Mouse (Mus musculus) thymus, postnatal 0 days (tissue): ENCODE results near the gene Trappc11. TPM values are rescaled to one million over a fixed set of nuclear protein-coding genes. Genes with fewer than 3 reads are reported as not detected.
"Not testable (repeated sequence)": the region's sequence is repeated elsewhere in the genome, so short reads cannot be mapped to it uniquely, and the experiment has no call there.

ENCODE experiments used
- DNase-seq: peaks from one replicate; pipeline ENCODE4 v3.0.0-alpha.2; 2015; ENCODE audit warnings: low spot score
- polyA plus RNA-seq: library from polyadenylated mRNA; unstranded; fragments of >200 nt; fragmentation: Nextera tagmentation; extraction: Ambion mirVana; gene quantifications from 2 replicates; pipeline ENCODE4 v1.2.1, GENCODE M21; 2015

The Trappc11 gene
- polyA plus RNA-seq, 1 experiment from 2014 or later, result 26.5 TPM

DNA sequence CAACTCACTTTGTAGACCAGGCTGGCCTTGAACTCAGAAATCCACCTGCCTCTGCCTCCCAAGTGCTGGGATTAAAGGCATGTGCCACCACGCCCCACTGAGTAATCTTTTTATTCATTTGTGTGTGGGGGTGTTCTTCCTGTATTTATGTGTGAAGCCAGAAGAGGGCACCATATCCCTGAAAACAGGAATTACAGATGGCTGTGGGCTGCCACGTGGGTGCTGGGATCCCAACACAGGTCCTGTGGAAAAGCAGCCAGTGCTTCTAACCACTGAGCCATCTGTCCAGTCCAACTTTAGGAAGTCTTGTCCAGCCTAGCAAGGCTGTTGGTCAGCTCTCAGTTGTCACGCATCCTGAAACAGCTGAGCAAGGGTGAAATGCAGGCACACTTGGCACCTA lies 46.0 kb downstream of the Trappc11 start:
- no peak for DNase-seq

DNA sequence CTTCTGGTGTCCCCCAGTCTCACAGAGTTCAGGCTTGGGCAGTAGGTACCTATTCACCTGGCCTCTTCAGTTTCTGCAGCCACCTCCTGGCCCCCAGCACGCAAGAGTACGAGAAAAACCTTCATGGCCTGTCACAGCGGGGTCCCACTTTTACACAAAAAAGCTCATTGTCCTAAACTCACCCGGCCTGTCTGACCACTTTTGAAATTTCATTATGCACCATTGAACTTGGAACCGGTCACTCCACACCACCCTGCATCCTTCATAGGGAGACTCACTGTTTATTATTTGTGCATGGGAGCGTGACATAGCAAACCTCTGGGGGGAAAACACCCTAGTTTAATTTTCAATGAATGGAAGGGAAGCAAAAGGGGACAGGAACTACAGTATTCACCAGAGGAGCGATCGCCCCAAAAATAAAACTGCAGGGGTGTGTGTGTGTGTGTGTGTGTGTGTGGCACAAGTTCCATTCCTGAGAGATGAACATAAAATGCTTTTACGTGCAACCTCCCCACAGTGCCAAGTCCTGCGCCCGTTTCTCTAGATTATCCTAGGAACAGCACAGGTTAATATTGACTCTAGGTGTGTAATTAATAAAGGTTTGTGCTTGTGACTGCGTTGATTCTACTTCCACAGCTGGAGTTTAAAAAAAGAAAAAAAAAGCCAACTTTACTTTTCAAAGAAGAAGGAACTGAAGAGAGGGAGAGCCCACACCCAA lies 50.8 kb downstream of the Trappc11 start:
- no peak for DNase-seq

DNA sequence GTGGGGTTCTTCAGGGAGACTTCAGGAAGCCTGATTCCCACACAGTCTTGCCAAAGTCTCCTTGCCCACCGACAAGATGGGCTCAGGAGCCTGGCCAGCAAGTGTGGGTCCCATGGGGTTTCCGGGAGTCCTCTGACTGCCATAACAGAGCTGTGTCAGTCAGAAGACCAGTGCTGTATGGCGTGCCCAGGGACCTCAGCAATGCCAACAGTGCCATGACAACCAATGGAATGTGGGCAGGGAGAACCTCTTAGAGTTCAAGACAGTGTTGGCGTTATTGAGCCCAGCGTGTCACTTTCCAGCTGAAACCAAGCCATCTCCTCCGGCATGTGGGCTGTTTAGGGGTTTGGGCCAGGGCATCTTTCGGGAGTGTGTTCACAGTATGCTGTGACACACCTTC lies 53.2 kb downstream of the Trappc11 start:
- DNase-seq, result no peak

DNA sequence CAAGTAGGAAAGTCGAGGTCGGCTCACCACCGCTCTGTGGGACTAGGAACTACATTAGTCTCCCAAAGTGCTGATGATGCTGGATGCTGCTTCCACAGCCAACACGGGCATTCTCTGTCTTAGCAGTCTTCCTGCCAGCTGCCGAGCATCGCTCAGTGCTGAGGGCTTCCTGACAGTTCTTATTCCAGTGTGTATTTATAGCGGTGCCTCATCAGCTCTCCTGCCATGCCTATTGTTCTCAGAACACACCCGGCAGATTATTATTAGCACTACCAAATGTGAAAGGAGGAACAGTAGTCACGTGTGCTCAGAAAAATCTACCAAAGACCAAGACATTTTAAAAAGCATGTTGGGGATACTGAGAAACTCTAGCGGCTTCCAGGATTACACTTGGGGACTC lies 71.6 kb downstream of the Trappc11 start:
- DNase-seq, result no peak

DNA sequence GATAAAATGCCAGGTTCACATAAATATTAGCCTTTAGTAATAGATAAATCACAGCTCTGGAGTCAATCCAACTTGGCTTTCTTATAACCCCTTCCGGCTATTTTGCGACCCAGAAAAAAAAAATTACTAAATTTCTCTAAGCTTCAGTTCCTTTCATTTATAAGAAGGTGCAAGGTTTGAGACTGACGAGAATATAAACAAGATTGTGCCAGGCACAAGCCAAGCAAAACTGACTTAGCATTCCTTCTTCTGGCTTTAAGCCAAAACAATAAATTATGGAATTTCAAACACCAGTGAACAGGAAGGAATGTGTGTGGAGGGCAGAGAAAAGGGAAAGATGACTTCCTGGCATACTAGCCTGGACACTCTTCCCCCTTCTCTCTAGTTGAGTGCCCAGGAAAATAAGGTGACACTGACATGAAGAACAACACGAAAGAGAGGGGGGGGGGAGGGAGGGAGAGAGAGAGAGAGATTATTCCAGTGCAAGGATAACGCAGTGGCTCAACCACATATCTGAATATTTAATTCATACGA lies 74.0 kb downstream of the Trappc11 start:
- no peak for DNase-seq

DNA sequence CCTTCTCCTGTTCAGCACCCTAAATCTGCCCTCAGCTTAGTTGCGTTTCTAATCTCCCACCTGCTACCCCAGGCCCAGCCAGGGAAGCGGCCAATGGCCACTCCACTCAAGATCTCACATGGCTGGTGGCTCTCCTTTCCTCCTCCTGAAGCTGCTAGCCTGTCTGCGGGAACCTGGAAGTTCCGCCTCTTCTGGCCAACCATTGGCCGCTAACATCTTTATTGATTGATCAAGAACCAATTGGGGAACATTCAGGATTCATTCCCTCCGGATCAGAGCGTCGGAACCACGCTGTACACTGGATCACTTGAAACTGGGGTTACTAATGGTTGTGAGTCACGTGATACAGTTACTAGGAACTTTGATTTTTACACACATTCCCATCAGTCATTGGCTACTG lies 74.7 kb downstream of the Trappc11 start:
- no peak for DNase-seq

DNA sequence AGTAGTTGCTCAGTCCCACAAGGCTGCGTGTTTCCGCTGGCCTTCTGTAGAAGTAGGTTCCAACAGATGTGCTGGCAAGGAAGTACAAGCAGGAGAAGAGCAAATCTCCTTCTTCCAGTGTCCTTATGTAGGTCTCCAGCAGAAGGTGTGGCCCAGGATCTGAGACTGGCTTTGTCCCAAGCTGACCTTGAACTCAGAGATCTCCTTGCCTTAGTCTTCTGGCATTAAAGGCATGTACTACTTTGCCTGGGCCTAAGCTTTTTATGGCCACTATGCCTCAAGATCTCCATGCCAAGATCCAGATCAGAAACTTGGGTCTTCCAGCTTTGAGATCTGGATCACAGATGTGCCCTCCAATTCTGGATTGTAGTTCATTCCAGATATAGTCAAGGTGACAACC lies 84.1 kb downstream of the Trappc11 start:
- DNase-seq, result not testable (repeated sequence)

DNA sequence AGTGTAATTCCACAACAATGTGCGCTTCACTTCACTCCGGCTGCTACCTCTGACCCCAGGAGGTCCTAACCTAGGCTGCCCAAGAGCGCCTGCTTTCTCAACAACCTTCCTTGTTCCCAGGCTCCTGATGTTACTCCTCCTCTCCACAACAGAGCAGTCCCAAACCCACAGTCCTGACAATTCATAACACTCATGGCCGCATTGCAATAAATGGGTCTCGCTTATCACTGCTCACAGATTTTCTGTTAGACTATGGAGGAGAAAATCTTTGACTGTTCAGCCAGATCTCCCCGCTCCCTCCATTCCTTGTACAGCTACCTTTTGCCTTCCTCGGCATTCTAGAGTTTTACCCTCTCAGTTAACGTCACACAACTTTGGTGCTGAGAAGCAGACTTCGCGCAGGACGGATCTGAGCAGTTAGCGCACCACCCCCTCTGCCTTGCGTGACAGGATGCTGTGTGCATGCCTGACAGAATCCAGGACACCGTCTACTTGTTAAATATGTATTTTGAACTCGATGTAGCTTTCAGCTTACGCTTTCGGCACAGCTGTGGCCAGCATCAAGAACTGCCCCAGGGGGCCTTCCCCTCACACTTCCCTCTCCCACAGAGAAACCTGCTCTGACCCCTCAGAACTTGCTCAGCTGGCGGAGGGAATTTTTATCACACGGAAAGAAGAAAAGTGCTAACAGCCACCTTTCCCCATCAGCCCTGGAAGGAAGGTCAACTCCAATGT lies 86.8 kb downstream of the Trappc11 start, which contains the start of gene Stox2:
TSS of gene Stox2 (minus strand) at position 51 of the 735 bp plus-strand sequence.
- no peak for DNase-seq

Other genes with a start within 250 kb of the Trappc11 start
- gene Stox2, start 87.1 kb downstream of the Trappc11 start, polyA plus RNA-seq, result 1.8 and 2.6 TPM in 2 replicates
- 74.1 and 75.2 TPM in 2 replicates for gene Rwdd4a, start 194 bp upstream of the Trappc11 start, polyA plus RNA-seq
- 16.9 and 21.5 TPM in 2 replicates for gene Ing2, start 142.1 kb upstream of the Trappc11 start, polyA plus RNA-seq
- gene Cdkn2aip, start 180.5 kb upstream of the Trappc11 start, polyA plus RNA-seq, result 36.1 and 36.5 TPM in 2 replicates